Mouse (Mus musculus) urinary bladder, postnatal 14 days (tissue): ENCODE results near the gene Mafk.
A peak's percentile ranks its signal among the peaks of the same experiment; 100 is the strongest.

Experiments
- DNase-seq: peaks from one replicate; pipeline ENCODE4 v3.0.0; 2021; ENCODE audit warnings: low spot score

The Mafk gene

DNA sequence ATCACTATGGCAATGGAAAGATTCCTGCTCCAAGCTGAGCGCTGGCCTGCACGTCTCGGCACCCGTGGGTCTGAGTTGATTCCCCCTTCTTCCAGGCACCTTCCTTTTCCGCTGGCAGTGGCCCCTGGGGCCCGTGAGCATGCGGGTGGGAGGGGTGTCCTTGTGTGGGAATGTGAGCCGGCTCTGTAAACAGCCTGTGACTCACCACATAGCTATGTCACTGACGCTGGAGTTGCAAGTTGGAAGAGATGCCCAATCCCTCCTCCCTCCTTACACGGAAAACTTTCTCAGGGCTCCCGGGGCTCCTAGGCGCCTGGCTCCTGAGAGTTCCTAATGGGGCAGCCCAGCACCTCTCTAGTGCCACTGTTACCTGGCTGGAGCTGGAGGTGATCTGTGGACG is 5.6 kb downstream of the Mafk start:
- peak; percentile 94 for DNase-seq

GRCm38 (mm10) chr5:139797473-139798167 is 6.3 kb downstream of the Mafk start:
- DNase-seq, result peak; percentile 86

- DNase-seq, result no peak
Observed at GRCm38 (mm10) chr5:139798168-139798900, 7.0 kb downstream of the Mafk start.

GRCm38 (mm10) chr5:139799041-139799440 is 7.7 kb downstream of the Mafk start:
- DNase-seq, result no peak

- no peak for DNase-seq
Observed at GRCm38 (mm10) chr5:139799801-139800590, 8.7 kb downstream of the Mafk start.

- DNase-seq, result no peak
Observed at GRCm38 (mm10) chr5:139801231-139801630, 9.9 kb downstream of the Mafk start.

GRCm38 (mm10) chr5:139801880-139802279 is 10.6 kb downstream of the Mafk start:
- no peak for DNase-seq

DNA sequence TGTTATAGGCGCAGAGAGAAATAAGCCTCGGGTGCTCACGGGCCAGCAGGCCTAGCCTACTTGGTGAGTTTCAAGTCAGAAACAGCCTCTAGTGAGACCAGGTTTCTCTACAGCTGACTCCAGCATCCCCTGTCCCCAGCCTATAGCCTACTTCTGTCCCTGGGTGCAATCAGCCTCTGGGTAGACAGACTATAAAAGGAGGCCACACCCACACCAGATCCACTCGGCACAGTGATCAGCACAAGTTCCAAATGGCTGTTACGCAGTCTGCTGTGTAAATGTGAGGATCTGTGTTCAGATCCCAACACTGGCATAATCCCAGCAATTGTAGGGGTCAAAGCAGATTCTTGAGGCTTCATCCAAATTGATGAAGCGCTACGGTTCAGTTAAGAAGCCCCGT is 11.9 kb downstream of the Mafk start:
- no peak for DNase-seq

DNA sequence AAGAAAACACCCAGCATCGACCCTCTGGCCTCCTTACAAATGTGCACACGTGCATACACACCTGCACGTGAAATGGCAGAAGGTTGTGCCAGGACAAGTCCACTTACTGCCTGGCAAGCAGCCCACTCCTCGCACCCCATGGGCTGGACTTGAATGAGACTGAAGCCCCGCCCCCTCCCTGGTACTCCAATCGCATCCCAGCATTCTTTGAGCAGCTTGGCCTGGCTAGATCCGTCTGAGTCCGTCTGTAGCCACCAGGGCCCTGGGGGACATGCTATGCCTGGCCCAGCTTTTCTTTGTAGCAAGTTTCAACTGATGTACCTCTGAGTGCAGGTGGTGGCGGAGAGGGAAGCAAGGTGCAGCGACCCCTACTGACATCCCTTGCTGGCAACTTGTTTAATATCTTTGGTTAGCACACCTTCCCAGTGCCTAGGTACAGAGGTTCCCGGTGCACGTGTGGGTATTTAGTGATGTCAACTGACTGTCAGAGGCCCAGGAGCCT is 12.3 kb downstream of the Mafk start:
- DNase-seq, result peak; percentile 71

DNA sequence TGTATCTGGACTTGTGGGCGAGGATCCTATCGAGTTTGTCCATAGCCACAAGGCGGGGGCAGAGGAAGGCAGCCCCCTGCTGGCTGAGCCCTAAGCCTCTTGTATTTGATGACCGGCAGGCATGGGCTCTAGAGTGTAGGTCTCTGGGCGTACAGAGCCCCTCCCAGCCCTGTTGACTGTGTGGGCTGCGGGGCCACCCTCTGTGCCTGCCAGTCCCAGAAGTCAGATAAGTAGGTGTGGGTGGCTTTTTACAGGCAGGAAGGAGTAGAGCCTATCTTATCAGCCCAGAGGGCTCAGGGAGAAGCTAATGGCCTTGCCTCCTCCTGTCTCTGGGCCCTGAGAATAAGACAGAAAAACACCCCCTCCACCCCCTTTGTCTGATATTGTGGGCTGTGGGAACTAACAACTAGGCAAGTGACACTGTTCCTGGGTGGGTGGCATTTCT is 12.8 kb downstream of the Mafk start:
- DNase-seq, result no peak

- no peak for DNase-seq
Observed at GRCm38 (mm10) chr5:139804573-139805111, 13.3 kb downstream of the Mafk start.

- no peak for DNase-seq
Observed at GRCm38 (mm10) chr5:139805924-139806323, 14.6 kb downstream of the Mafk start.

DNA sequence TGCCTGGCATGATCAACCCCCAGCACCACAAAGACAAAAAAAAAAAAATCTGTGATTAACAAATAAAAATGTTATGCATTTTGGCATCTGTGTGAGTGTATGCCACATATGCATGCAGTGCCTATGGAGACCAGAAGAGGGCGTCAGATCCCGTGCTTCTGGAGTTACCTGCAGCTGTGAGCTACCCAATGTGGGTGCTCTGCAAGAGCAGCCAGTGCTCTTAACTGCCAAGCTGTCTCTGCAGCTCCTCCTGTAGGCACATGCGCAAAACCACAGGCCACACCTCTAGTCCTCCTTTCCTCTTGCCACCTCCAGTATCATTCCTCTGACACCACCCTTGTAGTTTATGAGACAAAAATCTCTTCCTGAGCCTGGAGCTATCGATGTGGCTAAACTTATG is 18.1 kb downstream of the Mafk start:
- DNase-seq, result no peak

DNA sequence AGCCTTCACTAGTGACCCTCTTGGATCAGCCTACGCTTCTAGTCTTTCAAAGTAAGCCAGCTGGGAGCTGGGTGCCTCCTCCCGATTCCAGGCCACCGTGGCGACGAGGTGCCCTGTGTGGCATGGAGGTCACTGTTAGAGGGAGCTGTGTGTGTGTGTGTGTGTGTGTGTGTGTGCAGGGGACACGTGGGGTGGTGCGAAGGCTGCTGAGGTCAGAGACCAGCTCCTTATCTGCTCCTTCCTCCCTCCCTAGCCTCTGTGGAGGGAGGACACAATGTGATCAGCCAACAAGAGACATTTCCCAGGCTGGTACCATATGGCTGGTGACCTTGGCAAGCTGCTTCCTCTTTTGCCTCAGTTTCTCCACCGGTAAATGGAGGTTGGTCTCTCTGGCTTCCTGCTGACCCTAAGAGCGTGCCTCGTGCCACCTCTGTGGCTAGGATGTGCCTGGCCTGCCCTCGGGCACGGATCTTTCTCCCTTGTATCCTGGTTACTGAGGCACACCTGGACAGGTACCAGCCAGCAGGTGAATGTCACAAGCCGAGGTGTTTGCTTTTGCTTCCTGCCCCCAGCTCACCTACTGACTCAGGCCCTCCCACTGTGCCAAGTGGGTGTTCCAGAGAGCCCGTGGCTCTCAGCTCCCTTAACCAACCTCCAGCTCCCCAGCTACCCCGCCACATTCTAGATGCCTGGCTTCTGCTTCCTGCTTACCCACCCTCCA is 20.5 kb downstream of the Mafk start:
- no peak for DNase-seq

DNA sequence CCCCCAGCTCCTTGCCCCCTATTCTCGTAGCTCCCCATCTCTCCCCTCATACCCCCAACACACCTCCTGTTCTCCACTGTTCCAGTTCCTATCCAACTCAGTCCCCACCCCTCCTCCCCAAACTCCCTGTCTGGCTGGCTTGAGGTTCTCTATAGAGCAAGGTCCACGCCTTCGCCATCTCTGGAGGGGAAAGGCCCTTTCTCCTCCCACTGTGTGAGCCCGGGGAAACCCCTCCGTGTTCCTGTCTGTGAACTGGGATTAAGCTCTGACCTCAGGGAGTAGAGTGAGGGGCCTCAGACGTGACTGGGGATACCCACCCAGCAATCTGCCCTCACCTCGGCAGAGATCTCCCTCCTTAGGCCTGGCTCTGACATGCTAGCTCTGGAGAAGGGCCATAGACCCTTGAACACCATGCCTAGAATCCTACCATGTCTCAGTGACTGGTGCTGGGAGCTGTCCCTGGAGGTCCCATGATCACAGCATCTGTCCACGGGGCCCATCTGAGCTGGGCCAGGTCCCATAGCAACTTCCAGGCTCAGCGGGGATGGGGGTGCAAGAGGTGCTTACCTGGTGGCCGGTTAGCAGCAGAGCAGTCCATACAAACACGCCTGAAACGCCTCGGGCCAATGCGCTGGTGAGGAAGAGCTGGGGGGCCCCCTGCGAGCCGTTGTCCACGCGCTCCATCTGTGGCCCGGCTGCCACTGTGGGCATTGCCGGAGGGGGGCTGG is 21.2 kb downstream of the Mafk start:
- DNase-seq, result no peak

DNA sequence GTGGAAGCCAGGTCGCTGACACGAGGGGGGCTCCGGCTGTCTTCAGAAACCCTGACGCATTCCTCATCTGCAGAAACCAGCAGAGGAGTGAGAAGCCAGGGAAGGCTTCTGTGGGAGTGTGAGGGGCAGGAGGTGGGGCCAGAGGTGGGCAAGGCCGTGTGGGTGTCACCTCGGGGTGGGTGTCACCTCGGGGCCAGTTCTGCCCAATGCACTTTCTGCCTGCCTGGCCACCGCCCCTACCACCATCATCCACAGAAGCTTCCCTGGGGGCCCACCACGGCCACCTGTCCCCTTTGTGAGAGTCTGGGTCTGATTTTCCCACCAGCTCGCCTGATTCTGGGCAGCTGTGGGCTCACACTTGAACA is 21.8 kb downstream of the Mafk start:
- DNase-seq, result no peak

DNA sequence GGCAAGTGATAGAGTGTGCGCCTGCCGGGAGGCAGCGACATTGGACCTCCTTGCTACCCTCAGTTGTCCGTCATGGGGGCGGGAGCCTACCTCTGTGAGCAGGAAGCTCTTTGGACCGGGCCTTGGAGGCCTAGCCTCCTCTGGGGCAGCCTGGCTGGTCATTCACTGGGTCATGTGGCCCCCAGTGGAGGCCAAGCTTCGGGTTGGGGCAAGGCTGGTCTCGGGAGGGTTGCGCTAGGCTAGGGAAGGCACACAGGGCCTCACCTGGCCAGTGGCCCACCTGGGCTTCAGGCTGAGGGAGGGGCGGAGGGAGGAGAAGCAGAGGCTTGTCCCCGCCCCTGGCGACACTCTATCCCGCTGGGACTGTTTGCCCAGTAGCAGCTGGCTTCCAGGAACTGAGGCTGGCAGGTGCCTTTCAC is 22.7 kb downstream of the Mafk start:
- peak; percentile 71 for DNase-seq

- DNase-seq, result no peak
Observed at GRCm38 (mm10) chr5:139815964-139816363, 24.7 kb downstream of the Mafk start.

- DNase-seq, result no peak
Observed at GRCm38 (mm10) chr5:139816445-139816844, 25.1 kb downstream of the Mafk start.

GRCm38 (mm10) chr5:139817292-139817691 is 26.0 kb downstream of the Mafk start:
- DNase-seq, result no peak

DNA sequence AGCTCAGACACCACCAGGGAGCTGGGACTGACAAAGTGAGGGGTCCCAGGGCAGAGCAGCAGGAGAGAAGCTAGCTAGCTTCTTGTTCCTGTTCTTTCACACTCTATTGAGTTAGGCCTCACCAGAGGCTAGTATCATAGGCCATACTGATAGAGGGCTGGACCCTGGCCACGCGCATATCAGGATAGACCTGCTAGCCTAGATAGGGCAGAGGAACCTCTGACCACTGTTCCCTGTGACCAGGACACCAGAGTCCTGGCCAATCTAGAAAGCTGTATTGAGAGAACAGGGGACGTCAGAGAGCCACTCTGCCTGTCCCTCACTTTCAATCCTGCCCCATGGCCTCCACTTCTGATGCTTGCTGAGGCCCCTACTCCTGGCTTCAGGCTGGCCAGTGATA is 26.7 kb downstream of the Mafk start:
- no peak for DNase-seq
